Mouse (Mus musculus) urinary bladder, postnatal 14 days (tissue): ENCODE measurements around the gene Ltv1.

Source experiments
- DNase-seq: peaks from one replicate; pipeline ENCODE4 v3.0.0; 2021; ENCODE audit warnings: low spot score

The Ltv1 gene

DNA sequence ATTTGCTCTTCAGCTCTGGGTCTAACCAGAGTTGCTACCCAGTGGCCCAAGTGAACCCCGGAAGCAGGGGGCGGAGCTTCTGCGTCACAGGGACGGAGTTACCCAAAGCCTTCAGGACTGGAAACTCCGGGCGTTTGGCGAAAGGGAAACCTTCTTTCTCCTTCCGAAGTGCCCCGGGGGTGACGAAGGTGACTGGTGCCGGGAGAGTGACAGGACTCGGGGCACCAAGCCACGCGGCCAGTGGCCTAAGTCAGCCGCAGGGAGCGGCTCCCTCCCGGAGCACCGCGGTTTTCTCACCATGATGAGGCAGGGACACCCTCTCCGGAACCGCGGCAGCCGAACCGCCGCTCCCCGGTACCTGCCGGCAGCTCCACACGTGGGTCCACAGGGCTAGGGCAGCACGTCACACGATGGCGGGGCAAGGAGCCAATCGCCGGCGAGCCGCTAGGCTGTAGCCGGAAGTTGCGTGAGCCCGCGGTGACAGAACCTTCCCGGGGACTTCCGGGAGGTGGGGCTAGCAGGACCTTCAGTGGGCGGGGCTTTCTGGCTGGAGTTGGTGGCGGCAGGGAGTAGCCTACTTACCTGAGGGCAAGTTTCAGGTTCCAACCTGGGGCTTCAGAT lies at the start of gene Ltv1:
Gene Ltv1, minus strand, starts transcription at position 438 of the 621 bp plus-strand sequence.
- peak; percentile 98 for DNase-seq

DNA sequence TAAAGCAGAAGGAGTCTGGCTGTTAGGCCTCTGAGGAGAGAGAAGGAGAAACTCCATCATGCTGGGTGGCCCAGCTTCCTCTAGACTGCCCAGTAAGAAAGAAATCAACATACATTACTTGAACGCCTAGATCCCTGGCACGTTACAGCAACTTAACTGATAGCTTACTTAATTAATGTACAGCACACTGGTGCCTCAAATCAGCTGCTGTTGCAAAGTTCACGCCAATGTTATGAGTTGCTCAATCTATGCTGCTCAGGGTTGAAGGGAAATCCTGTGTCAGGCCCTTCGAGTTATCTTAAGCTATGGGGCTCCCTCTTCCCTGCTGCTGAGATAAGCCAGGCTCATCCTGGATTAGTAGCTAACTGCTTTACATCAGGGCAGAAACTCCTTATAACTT lies 47.5 kb upstream of the Ltv1 start:
- no peak for DNase-seq

DNA sequence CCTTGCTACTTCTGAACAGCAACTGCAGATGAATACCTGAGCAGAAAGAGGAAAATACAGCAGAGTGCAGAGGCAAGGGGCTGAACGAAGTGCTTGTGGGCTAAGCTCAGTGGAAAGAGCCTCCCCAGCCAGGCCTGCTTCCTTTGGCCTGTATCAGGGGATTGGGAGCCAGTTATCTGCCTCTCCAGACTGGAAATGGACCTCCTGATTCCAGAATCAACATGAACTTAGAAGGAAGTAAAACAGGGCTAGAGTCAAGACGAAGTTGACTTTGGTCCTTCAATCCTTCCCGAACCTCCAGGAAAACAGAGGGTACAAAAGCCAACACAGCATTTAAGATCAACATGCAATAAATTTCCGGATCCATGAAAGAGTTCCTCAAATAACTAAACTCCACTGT lies 45.2 kb upstream of the Ltv1 start:
- no peak for DNase-seq

DNA sequence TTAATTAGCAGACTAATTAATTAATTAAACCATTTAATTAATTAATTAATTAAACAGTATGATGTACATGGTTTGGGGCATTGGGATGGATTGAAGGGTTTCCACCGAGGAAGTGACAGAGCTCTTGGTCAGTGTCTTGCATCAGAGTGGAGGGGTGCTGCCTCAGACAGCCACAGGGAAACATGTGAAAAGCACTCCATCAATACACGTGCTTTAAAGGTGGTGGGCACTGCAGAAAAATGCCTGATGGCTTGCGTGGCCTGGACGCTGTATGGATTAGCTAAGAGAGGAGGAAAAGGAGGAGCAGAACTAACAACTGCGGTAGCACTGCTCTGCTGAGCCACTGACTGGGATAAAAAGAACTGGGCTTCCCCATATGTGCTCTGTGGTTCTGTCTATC lies 43.9 kb upstream of the Ltv1 start:
- DNase-seq: no peak

DNA sequence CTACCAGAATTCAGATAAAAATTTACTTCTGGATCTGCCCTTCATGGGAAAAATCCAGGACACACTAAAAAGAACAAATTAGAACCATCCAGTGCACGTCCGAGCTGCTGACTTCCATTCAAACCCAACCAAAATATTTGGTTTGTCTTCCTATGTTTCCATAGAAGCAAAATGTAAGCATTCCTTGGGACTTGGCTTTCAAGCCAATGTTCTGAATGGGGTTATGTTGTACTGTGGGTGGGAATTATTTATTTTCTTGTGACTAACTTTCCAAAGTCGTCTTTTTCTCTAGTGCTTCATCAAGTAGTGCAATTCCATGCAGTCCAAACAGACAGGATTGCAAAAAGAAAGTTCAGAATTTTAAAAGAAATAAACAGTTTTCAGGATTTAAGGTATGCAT lies 41.5 kb upstream of the Ltv1 start:
- no peak for DNase-seq

DNA sequence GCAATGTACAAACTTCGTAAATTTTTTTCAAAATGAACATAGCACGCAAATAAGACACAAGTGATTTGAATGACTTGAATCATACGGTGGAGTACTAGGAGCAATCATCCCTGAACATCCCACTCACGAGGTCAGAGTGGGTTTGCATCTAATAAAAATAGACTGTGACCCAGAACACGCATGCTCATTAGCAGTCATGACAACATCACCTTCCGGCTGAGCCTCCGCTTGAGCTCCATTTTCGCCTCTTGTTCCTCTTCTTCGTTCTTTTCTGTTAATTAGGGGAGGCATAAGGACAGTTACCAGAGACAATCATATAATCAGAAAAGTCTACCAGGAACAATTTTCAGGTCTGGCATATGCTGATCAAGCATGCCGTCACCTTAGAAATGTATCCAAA lies 41.0 kb upstream of the Ltv1 start:
- no peak for DNase-seq

DNA sequence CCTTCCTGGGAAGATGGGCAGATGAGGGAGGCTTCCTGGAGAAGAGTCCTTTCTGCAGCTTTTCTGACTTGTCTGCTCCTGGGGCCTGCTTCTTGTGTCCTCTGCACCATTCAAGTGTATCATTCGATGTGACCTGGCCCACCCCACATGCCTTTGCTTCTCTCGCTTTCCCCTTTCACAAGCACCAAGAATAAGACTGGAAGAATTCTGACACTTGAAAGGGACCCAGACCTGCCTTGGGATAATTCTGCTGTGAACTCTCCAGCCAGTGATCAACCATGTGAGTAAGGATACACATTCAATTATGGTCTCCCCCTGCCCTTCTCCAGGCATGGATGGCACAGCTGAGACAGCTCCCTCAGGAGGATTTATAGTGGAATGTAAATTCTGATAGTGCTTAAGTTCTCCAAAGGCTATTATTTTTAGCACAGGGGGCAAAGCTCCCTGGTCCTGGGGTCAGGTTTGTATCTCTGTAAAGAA lies 40.2 kb upstream of the Ltv1 start:
- DNase-seq: no peak

DNA sequence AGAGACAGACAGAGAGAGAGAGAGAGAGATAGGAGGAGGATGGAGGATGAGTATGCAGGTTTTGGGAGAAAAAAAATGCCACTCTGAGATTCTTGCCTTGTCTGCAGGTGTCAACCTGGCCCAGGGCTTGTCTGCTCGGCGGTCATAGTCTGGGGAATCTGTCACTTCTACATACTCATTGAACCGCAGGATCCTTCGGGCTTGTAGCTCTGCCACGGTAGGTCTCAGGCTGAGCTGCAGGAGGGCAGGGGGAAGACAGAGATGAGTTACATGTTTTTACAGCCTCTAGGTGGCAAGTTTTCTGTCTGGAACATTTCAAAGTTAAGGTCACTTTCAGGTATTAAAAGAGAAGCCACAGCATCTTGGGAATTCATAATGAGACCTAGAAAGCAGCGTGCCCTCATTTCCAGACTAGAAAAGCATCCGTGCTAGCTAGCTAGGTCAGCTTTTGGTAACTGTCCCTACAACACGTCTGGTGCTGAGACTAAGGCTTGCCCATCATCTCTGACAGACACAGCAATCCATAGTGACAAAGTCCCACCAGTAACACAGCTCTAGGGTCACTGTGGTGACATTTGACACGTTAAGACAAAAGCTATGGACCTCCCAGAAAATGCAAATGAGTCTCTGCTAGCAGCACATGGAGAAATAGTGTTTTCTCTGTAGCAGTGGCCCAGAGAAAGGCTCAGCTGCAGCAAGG lies 39.6 kb upstream of the Ltv1 start:
- no peak for DNase-seq

DNA sequence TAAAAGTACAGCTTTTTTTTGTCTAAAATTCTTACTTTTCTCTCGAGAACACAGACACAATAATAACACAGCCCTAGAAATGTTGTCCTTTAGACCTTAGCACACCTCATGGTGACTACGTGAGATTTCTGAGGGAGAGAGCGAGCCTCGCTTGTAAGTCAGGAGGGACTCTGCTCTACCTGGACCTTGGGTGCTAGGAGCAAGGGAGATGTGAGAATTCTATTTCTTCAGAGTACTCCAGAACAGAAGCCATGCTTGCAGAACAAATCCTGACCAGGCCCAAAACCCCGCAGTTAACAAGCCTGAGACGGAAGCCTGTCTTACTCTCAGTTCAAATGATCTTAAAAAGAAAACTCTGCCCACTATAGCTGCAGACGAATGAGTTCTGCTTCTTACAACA lies 37.7 kb upstream of the Ltv1 start:
- DNase-seq: no peak

DNA sequence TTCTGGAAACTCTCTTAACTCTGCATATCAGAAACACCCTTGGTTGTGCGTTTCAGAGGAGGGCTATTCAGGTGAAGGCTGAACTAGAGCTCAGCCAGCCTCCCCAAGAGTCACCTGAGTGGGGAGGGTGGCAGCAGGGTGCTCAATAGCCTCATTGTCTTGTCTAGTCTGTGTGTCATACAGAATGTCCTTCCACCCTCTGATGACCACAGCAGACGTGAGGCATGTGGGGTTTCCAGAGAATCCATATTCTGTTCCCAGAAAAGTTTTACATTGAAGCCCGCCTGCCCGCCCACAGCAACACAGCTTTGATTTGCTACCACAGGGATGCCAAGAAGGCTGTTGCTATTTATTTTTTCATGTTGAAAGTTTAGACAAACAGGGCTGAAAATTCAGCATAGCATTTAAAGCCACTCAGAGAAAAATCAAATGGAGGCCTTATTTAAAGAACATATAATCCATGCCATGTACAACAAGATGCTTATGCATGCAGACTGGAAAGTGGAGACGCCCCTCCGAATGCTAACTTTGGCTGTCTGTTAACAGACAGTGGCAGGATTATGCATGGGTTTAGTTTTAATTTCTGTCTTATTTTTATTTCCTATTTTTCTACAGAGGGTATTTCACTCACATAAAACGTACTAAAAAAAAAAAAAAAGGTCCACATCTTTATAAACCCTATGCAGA lies 32.6 kb upstream of the Ltv1 start:
- DNase-seq: no peak

DNA sequence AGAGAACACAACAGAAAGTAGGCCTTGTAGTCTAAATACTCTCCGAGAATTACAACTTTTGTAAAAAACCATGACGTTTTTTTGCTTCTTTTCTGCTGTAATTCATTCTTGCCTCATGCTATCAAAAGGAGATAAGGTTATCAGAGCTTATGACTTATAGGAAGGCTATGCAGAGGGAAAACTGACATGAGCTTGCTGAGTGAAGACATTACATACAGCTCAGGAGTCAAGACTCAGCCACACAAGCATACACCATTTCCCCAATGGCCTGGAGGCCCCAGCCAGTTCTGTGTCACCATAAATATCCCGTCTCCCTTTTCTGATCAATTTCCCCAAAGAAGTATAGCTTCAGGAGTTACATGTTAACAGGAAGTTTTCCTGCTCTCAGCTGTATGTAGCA lies 29.2 kb upstream of the Ltv1 start:
- DNase-seq: no peak

DNA sequence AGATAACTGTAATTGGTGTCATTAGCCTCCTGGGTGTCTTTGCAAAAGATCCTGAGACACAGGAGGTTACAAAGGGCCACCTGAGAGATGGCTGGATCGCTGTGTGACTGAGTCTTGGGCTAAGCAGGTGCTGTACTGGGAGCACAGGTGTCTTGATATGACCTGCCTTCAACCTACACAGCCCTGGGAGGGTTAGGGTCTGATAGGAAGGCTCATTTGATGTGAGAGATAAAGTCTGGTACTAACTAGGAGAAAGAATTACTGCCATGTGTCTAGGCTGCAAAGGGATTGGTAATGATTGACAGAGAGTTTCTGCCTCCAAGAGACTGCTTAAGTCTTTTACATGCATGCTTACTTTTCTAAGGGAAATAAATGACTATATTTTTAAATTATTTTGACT lies 27.1 kb upstream of the Ltv1 start:
- DNase-seq: no peak

DNA sequence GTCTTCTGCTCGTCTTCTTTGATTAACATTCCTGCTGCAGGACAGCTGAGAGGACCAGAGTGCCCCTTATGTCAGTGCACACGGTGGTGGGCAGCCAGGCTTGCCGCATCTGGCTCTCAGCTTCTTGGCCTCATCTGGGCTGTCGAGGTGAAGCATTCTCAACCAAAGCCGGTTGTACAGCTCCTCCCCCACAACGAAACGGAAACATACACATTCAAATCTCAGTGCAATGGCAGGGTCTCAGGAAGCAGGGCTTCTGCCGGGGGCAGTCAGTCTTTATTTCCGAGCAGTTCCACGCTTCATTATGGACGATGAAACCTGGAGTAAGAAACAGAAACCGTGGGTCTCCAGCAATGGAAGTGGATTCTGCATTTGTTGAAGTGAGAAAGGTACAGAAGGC lies 21.0 kb upstream of the Ltv1 start:
- DNase-seq: no peak

DNA sequence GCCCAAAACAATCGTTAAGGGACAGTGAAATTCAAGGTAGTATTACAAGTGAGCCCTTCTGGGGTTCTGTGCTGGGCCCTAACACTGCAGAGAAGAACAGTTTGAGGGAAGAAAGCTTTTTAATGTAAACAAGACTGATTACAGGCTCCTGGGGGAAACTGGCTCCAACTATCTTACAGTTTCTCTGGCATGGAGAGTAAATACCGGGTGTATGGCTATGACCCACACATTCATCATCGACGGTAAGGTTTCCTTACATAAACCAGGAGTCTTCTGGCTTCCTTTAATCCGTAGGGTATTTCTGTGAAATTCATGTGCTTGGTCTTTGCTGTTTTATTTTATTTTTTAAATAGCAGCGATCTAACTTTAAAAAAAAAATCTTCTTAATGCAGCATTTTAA lies 19.9 kb upstream of the Ltv1 start:
- DNase-seq: no peak

DNA sequence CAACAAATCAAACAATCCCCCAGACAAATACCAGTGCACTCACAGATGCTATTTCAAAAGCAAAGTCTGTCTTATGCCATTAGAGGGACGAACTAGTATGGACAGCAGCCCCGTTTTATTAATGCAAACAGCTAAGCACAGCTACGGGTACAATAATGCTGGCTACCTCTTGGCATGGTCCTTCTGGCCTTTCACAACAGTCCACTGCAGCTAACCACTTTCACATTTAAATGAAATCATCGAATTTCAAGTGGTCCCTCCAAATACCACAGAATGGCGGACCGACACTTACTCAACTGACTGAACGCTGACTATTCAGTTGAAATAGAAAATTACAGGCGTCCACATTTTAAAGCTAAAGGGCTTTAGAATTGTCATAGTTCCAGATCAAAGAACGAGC lies 19.4 kb upstream of the Ltv1 start:
- DNase-seq: no peak

DNA sequence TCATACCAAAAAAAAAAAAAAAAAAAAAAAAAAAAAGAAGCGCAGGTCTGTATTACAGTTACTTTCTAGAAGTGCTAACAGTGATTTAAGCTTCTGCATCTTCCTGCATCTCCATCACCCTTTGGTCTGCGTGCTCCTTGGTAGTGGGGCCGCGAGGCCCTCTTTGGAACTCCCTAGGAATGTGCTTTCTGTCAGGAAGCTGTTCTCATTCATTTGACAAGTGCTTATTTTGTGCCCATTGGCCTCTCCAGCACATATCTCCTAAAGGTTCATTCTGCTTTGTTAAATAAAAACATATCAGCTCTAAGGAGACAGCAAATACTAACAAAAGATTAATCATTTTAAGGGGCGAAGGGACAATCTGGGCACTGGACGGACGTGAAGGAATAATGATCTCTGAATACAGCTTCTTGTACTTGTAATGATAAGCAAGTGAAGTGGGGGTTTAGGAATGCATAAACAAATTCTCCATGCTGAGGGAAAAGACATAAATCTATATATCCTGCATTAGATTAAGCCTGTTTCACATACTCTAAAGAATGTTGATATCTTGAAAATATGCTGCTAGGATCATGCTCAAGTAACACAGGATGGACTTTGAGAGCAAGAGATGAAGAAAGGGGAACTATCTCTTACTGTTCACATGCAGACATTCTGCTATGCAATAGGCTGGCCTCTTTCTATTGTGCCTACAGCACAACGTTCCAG lies 17.1 kb upstream of the Ltv1 start:
- DNase-seq: no peak

DNA sequence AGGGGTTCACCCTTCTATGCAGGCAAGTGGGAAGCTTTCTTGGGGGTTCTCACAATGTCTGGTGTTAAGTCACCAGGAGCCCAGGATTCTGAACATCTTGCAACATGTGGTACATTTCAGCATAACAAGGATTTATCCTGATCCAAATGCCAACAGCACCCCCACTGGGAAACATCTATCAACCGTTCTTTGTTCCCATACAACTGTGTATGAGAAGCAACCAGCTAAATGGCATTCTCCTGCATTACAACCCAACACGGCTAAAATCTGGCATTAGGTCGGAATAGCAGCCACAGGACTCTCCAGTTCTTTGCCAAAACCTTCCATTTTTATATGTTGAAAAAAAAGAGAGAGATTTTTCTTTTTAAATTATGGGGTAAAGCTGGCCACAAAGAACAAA lies 16.5 kb upstream of the Ltv1 start:
- no peak for DNase-seq

DNA sequence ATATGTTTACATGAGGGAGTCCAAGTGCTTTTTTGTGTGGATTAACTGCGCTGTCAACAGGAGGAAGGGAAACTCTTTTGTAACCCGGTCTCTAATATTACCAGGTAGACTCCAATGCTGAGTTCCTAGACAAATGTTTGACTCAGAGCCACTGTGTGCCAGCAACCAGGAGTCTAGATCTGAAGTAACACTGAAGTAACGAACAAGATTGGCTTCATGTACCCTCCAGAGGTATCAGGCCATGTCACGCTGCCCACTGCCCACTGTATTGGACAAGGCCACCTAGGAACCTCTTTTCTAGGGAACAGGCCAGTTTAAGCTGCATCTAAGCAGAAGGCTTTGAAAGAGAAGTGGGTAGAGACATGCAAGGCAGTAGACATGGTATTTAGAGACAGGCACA lies 16.1 kb upstream of the Ltv1 start:
- DNase-seq: no peak

DNA sequence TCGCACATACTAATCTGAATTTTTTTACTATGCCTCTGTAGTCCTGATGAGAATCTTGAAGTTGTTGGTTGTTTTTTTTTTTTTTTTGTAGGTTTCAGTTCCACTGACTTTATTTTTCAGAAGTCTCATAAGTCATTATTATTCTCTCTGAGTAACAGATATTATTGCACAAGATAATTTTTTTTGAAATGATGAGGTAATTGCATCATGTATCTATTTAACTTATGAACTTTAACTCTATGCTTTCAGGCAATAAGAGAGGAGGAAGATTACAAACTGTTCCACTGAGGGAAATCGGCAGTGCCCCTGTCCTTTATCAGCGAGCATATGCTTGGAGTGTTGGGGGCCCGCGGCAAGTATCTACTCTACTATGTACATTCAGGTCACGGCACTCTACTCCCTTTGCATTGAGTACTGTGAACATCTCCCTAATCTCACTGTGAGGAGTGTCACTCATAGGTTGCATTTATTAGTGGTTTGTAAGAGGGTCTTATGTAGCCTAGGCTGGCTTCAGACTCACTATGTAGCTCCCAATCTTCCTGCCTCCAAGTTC lies 8.8 kb upstream of the Ltv1 start:
- no peak for DNase-seq

DNA sequence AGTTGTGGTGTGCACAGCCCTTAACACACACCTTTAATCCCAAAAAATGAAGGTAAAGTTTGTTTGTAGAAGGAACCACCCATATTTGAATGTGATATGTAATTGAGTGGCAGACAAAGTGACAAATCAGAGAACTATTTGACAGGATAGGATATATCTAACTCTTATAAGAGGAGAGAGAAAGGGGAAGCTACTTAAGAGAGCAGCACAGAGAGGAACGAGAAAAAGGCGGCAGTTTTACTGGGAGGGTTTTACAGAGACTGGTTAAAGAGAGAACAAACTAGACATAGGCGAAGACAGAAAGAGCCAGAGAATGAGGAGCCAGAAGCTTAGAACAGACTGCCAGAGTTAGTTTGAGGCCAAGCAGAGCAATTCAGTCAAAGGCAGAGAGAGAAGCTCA lies 7.9 kb upstream of the Ltv1 start:
- no peak for DNase-seq

DNA sequence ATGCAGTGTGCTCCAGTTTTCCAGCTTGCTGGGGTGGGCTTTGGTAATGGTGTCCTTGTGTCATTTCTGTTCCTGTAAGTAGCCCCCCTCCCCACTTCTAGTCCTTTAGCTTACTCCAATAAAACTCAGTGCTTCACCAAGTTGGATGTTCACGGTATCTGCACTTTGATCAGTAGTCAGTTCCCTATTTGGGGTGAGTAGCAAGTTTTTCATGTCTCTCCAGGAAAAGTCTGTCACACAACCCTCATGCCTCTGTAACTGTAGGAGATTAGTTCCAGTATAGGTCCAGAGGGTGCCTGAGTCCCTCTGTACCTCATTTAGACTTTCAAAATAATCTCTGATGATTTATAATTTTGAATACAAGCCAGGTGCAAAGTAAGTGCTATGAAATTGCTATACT lies 6.3 kb upstream of the Ltv1 start:
- DNase-seq: no peak

DNA sequence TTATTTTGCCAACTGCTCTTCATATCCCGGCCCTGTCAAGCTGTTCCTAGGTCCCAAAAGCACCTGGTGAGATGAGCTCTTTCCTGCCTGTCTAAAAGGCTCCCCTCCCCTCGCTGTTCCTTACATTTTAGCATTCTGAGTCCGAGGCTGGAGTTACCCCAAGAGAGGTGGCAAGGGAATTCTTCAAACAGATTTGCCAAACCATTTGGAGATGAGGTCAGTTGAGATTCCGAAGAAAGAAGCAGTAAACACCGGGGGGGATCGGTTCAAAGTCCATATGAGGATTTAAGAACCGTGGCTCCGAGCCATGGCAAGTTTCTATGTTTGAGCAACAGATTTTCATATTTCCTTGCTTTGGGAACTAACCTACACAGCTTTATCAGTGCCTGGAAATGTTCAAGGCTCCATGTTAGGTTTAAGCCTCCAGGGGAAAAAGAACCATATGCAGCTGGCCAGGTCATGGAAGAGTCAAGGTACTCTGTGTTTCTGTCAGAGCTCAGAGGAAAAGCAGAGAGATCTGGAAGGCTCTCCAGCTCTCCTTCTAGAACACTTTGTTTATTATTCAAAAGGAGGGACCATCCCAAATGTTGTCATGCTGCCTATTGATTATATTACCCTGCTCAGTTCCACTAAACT lies 4.0 kb upstream of the Ltv1 start:
- no peak for DNase-seq
